Mouse (Mus musculus) testis, adult 2 months (tissue): Measurements from ENCODE around the gene Asb4.

Experiments used
- CTCF ChIP-seq: fragments of 200-500 bp; IDR thresholded peaks from 2 replicates; pipeline ENCODE4 v1.5.1; 2012; ENCODE audit warnings: low read depth, mild to moderate bottlenecking, inconsistent platforms, low read length, moderate library complexity; ENCODE audit not compliant: control insufficient read depth, insufficient read depth, insufficient replicate concordance
- POLR2A ChIP-seq: fragments of 200-500 bp; IDR thresholded peaks from 2 replicates; pipeline ENCODE4 v1.6.1; 2012; ENCODE audit warnings: low read depth, mild to moderate bottlenecking, inconsistent platforms, low read length, moderate library complexity; ENCODE audit not compliant: control insufficient read depth

- TF ChIP-seq POLR2A: no peak
- no peak for TF ChIP-seq CTCF
These were observed 97.9 kb downstream of the Asb4 start for GRCm38 (mm10) chr6:5481066-5481465.
